Mouse (Mus musculus): Measurements from ENCODE around the gene Fh1. TPM values are rescaled to one million over a fixed set of nuclear protein-coding genes. Genes with fewer than 3 reads are reported as not detected.

Gene Fh1
- polyA plus RNA-seq, 1 experiment from 2014 or later, result 107 TPM

GRCm38 (mm10) chr1:175648615-175649014 is 23.2 kb upstream of the Fh1 start:
- no peak overlapping the region for H3K9ac ChIP-seq (ENCODE audit: low read length)
- no peaks in the 10 kb centered on the region for H3K9me3 ChIP-seq (replicated peaks; ENCODE audit: control insufficient read depth, low read length)
- H3K4me2 ChIP-seq (ENCODE audit: low read length), result no peak overlapping the region
- no peaks in the 10 kb centered on the region for H3K36me3 ChIP-seq (ENCODE audit: control insufficient read depth, insufficient read depth, low read length)
- no peaks in the 10 kb centered on the region for H3K4me1 ChIP-seq (ENCODE audit: control insufficient read depth, insufficient read depth, low read length)
- DNase-seq (ENCODE audit: low spot score), result no peak
- no peak overlapping the region for H3K4me3 ChIP-seq (ENCODE audit: low read depth, low read length)
- no peak overlapping the region for H3K27ac ChIP-seq (ENCODE audit: low read depth, low read length)
- no peak for ATAC-seq
- WGBS, result 89% methylated on average over 4 of the region's 4 CpGs
- H3K27me3 ChIP-seq (replicated peaks; ENCODE audit: control insufficient read depth, insufficient read depth, low read length), result no peaks in the 10 kb centered on the region

GRCm38 (mm10) chr1:175646952-175647351 is 21.5 kb upstream of the Fh1 start:
- Histone ChIP-seq H3K9me3 (replicated peaks; ENCODE audit: control insufficient read depth, low read length) (no peaks in the 10 kb centered on the region), H3K4me3 (ENCODE audit: low read depth, low read length) (no peak overlapping the region), H3K27ac (ENCODE audit: low read depth, low read length) (no peak overlapping the region), H3K4me1 (ENCODE audit: control insufficient read depth, insufficient read depth, low read length) (no peaks in the 10 kb centered on the region), H3K27me3 (replicated peaks; ENCODE audit: control insufficient read depth, insufficient read depth, low read length) (no peaks in the 10 kb centered on the region), H3K4me2 (ENCODE audit: low read length) (no peak overlapping the region), H3K9ac (ENCODE audit: low read length) (no peak overlapping the region), H3K36me3 (ENCODE audit: control insufficient read depth, insufficient read depth, low read length) (no peaks in the 10 kb centered on the region)
- no peak for DNase-seq (ENCODE audit: low spot score)
- no peak for ATAC-seq
- 89% methylated on average over 9 of the region's 9 CpGs for WGBS

- DNase-seq (ENCODE audit: low spot score) (no peak), ATAC-seq (no peak)
- 76% methylated on average over 5 of the region's 5 CpGs for WGBS
- H3K27ac ChIP-seq (ENCODE audit: low read depth, low read length), result no peak overlapping the region
- no peaks in the 10 kb centered on the region for H3K9me3 ChIP-seq (replicated peaks; ENCODE audit: control insufficient read depth, low read length)
- H3K4me2 ChIP-seq (ENCODE audit: low read length), result no peak overlapping the region
- no peaks in the 10 kb centered on the region for H3K36me3 ChIP-seq (ENCODE audit: control insufficient read depth, insufficient read depth, low read length)
- H3K4me3 ChIP-seq (ENCODE audit: low read depth, low read length), result no peak overlapping the region
- H3K4me1 ChIP-seq (ENCODE audit: control insufficient read depth, insufficient read depth, low read length), result no peaks in the 10 kb centered on the region
- no peaks in the 10 kb centered on the region for H3K27me3 ChIP-seq (replicated peaks; ENCODE audit: control insufficient read depth, insufficient read depth, low read length)
- no peak overlapping the region for H3K9ac ChIP-seq (ENCODE audit: low read length)
Measured at GRCm38 (mm10) chr1:175643496-175644265, 18.2 kb upstream of the Fh1 start.

- WGBS, result 86% methylated on average over 6 of the region's 6 CpGs
- Histone ChIP-seq H3K4me1 (ENCODE audit: control insufficient read depth, insufficient read depth, low read length) (no peaks in the 10 kb centered on the region), H3K36me3 (ENCODE audit: control insufficient read depth, insufficient read depth, low read length) (no peaks in the 10 kb centered on the region), H3K9me3 (replicated peaks; ENCODE audit: control insufficient read depth, low read length) (no peaks in the 10 kb centered on the region), H3K27ac (ENCODE audit: low read depth, low read length) (no peak overlapping the region), H3K9ac (ENCODE audit: low read length) (no peak overlapping the region), H3K4me2 (ENCODE audit: low read length) (no peak overlapping the region), H3K27me3 (replicated peaks; ENCODE audit: control insufficient read depth, insufficient read depth, low read length) (no peaks in the 10 kb centered on the region), H3K4me3 (ENCODE audit: low read depth, low read length) (no peak overlapping the region)
- no peak for ATAC-seq
- no peak for DNase-seq (ENCODE audit: low spot score)
Measured at GRCm38 (mm10) chr1:175640435-175641150, 15.2 kb upstream of the Fh1 start.

- no peak for DNase-seq (ENCODE audit: low spot score)
- H3K27me3 ChIP-seq (replicated peaks; ENCODE audit: control insufficient read depth, insufficient read depth, low read length), result no peaks in the 10 kb centered on the region
- H3K27ac ChIP-seq (ENCODE audit: low read depth, low read length), result no peak overlapping the region
- no peaks in the 10 kb centered on the region for H3K9me3 ChIP-seq (replicated peaks; ENCODE audit: control insufficient read depth, low read length)
- no peaks in the 10 kb centered on the region for H3K4me1 ChIP-seq (ENCODE audit: control insufficient read depth, insufficient read depth, low read length)
- no peak overlapping the region for H3K4me3 ChIP-seq (ENCODE audit: low read depth, low read length)
- 82% methylated on average over 7 of the region's 7 CpGs for WGBS
- H3K4me2 ChIP-seq (ENCODE audit: low read length), result no peak overlapping the region
- H3K9ac ChIP-seq (ENCODE audit: low read length), result no peak overlapping the region
- no peaks in the 10 kb centered on the region for H3K36me3 ChIP-seq (ENCODE audit: control insufficient read depth, insufficient read depth, low read length)
- no peak for ATAC-seq
Measured at GRCm38 (mm10) chr1:175639072-175639471, 13.6 kb upstream of the Fh1 start.

- Histone ChIP-seq H3K4me2 (ENCODE audit: low read length) (no peak overlapping the region), H3K4me3 (ENCODE audit: low read depth, low read length) (no peak overlapping the region), H3K9me3 (replicated peaks; ENCODE audit: control insufficient read depth, low read length) (no peaks in the 10 kb centered on the region), H3K9ac (ENCODE audit: low read length) (no peak overlapping the region), H3K4me1 (ENCODE audit: control insufficient read depth, insufficient read depth, low read length) (no peaks in the 10 kb centered on the region), H3K36me3 (ENCODE audit: control insufficient read depth, insufficient read depth, low read length) (no peaks in the 10 kb centered on the region), H3K27me3 (replicated peaks; ENCODE audit: control insufficient read depth, insufficient read depth, low read length) (no peaks in the 10 kb centered on the region), H3K27ac (ENCODE audit: low read depth, low read length) (no peak overlapping the region)
- DNase-seq (ENCODE audit: low spot score), result no peak
- WGBS, result 70% methylated on average over 7 of the region's 7 CpGs
- ATAC-seq, result no peak
Measured at GRCm38 (mm10) chr1:175637677-175638076, 12.2 kb upstream of the Fh1 start.

- Histone ChIP-seq H3K4me3 (ENCODE audit: low read depth, low read length) (no peak overlapping the region), H3K4me1 (ENCODE audit: control insufficient read depth, insufficient read depth, low read length) (no peaks in the 10 kb centered on the region), H3K27ac (ENCODE audit: low read depth, low read length) (no peak overlapping the region), H3K36me3 (ENCODE audit: control insufficient read depth, insufficient read depth, low read length) (no peaks in the 10 kb centered on the region), H3K9ac (ENCODE audit: low read length) (no peak overlapping the region), H3K27me3 (replicated peaks; ENCODE audit: control insufficient read depth, insufficient read depth, low read length) (no peaks in the 10 kb centered on the region), H3K9me3 (replicated peaks; ENCODE audit: control insufficient read depth, low read length) (no peaks in the 10 kb centered on the region), H3K4me2 (ENCODE audit: low read length) (no peak overlapping the region)
- 98% methylated on average over 14 of the region's 14 CpGs for WGBS
- ATAC-seq (no peak), DNase-seq (ENCODE audit: low spot score) (no peak)
Measured at GRCm38 (mm10) chr1:175632470-175632869, 7.0 kb upstream of the Fh1 start.

- Histone ChIP-seq H3K27ac (ENCODE audit: low read depth, low read length) (no peak overlapping the region), H3K4me3 (ENCODE audit: low read depth, low read length) (no peak overlapping the region), H3K27me3 (replicated peaks; ENCODE audit: control insufficient read depth, insufficient read depth, low read length) (no peaks in the 10 kb centered on the region), H3K4me2 (ENCODE audit: low read length) (no peak overlapping the region), H3K36me3 (ENCODE audit: control insufficient read depth, insufficient read depth, low read length) (no peaks in the 10 kb centered on the region), H3K4me1 (ENCODE audit: control insufficient read depth, insufficient read depth, low read length) (no peaks in the 10 kb centered on the region), H3K9me3 (replicated peaks; ENCODE audit: control insufficient read depth, low read length) (no peaks in the 10 kb centered on the region), H3K9ac (ENCODE audit: low read length) (no peak overlapping the region)
- WGBS, result 84% methylated on average over 10 of the region's 10 CpGs
- DNase-seq (ENCODE audit: low spot score), result no peak
- no peak for ATAC-seq
Measured at GRCm38 (mm10) chr1:175631721-175632221, 6.3 kb upstream of the Fh1 start.

- H3K27ac ChIP-seq (ENCODE audit: low read depth, low read length), result no peak overlapping the region
- no peak overlapping the region for H3K4me2 ChIP-seq (ENCODE audit: low read length)
Measured at GRCm38 (mm10) chr1:175631080-175631479, 5.6 kb upstream of the Fh1 start.

More at GRCm38 (mm10) chr1:175631080-175631479, 5.6 kb upstream of the Fh1 start:
- Histone ChIP-seq H3K27me3 (replicated peaks; ENCODE audit: control insufficient read depth, insufficient read depth, low read length) (no peaks in the 10 kb centered on the region), H3K4me3 (ENCODE audit: low read depth, low read length) (no peak overlapping the region), H3K9me3 (replicated peaks; ENCODE audit: control insufficient read depth, low read length) (no peaks in the 10 kb centered on the region), H3K36me3 (ENCODE audit: control insufficient read depth, insufficient read depth, low read length) (no peaks in the 10 kb centered on the region), H3K4me1 (ENCODE audit: control insufficient read depth, insufficient read depth, low read length) (no peaks in the 10 kb centered on the region), H3K9ac (ENCODE audit: low read length) (no peak overlapping the region)
- DNase-seq (ENCODE audit: low spot score) (no peak), ATAC-seq (no peak)
- WGBS, result 94% methylated on average over 3 of the region's 3 CpGs
